Mouse (Mus musculus): ENCODE results near the gene Rc3h1.
"Not testable (repeated sequence)": the region's sequence is repeated elsewhere in the genome, so short reads cannot be mapped to it uniquely, and the experiment has no call there.

Rc3h1 gene

GRCm38 (mm10) chr1:160967268-160967667 lies 61.0 kb downstream of the Rc3h1 start:
- no peak for DNase-seq (ENCODE audit: low spot score)

- no peak for DNase-seq (ENCODE audit: low spot score)
These were observed 62.4 kb downstream of the Rc3h1 start for GRCm38 (mm10) chr1:160968643-160969042.

- DNase-seq (ENCODE audit: low spot score) = no peak
These were observed 72.0 kb downstream of the Rc3h1 start, which contains the start of gene Serpinc1 for GRCm38 (mm10) chr1:160978071-160978735. Gene Serpinc1 (plus strand): TSS chr1:160978585.

GRCm38 (mm10) chr1:160980021-160980420 lies 73.8 kb downstream of the Rc3h1 start:
- no peak for DNase-seq (ENCODE audit: low spot score)

GRCm38 (mm10) chr1:160980537-160981234 lies 74.5 kb downstream of the Rc3h1 start:
- no peak for DNase-seq (ENCODE audit: low spot score)

GRCm38 (mm10) chr1:160981337-160981736 lies 75.1 kb downstream of the Rc3h1 start:
- DNase-seq (ENCODE audit: low spot score) = no peak

- no peak for DNase-seq (ENCODE audit: low spot score)
These were observed 76.7 kb downstream of the Rc3h1 start for GRCm38 (mm10) chr1:160982887-160983286.

GRCm38 (mm10) chr1:160984731-160985130 lies 78.5 kb downstream of the Rc3h1 start:
- DNase-seq (ENCODE audit: low spot score) = not testable (repeated sequence)

GRCm38 (mm10) chr1:160985477-160985876 lies 79.3 kb downstream of the Rc3h1 start:
- no peak for DNase-seq (ENCODE audit: low spot score)

- no peak for DNase-seq (ENCODE audit: low spot score)
These were observed 80.8 kb downstream of the Rc3h1 start for GRCm38 (mm10) chr1:160986881-160987635.

GRCm38 (mm10) chr1:160989395-160989794 lies 83.2 kb downstream of the Rc3h1 start:
- DNase-seq (ENCODE audit: low spot score) = no peak

- DNase-seq (ENCODE audit: low spot score) = no peak
These were observed 87.6 kb downstream of the Rc3h1 start for GRCm38 (mm10) chr1:160993851-160994250.

GRCm38 (mm10) chr1:161004942-161005341 lies 98.7 kb downstream of the Rc3h1 start:
- DNase-seq (ENCODE audit: low spot score) = no peak

- no peak for DNase-seq (ENCODE audit: low spot score)
These were observed 99.3 kb downstream of the Rc3h1 start for GRCm38 (mm10) chr1:161005526-161005925.

- DNase-seq (ENCODE audit: low spot score) = no peak
These were observed 100.3 kb downstream of the Rc3h1 start for GRCm38 (mm10) chr1:161006471-161006870.

- DNase-seq (ENCODE audit: low spot score) = no peak
These were observed 101.8 kb downstream of the Rc3h1 start for GRCm38 (mm10) chr1:161008038-161008437.

GRCm38 (mm10) chr1:161010436-161010835 lies 104.2 kb downstream of the Rc3h1 start:
- DNase-seq (ENCODE audit: low spot score) = no peak

- DNase-seq (ENCODE audit: low spot score) = no peak
These were observed 110.2 kb downstream of the Rc3h1 start for GRCm38 (mm10) chr1:161016378-161016777.

- no peak for DNase-seq (ENCODE audit: low spot score)
These were observed 113.8 kb downstream of the Rc3h1 start for GRCm38 (mm10) chr1:161020051-161020450.
